Mouse (Mus musculus): Measurements from ENCODE around the gene Nadsyn1. TPM values are rescaled to one million over a fixed set of nuclear protein-coding genes. Genes with fewer than 3 reads are reported as not detected.

The Nadsyn1 gene
- polyA plus RNA-seq, 1 experiment from 2014 or later = 10.3 TPM

DNA sequence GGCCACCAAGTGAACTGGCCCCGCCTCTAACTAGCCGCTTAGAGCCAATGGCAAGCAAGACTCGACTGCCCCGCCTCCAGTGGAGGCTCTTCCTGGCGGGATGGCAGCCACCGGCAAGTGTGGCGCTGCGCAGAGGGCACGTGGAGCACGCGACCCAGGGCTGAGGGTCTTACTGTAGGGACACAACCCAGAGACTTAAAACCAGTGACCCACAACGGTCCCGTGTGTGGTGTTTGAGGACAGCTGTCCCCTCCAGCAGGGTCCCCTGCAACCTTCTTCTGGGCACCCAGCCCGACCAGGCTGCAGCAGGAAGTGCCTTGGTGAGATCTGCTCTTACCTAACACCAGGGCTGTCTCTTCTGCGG lies 65.6 kb downstream of the Nadsyn1 start:
- Histone ChIP-seq H3K27ac (replicated peaks) (peak overlapping the region; percentile 29), H3K4me3 (peak overlapping the region; percentile 55), H3K4me1 (peaks cover 15% of the 10 kb centered on the region), H3K9me3 (replicated peaks) (no peaks in the 10 kb centered on the region), H3K36me3 (no peaks in the 10 kb centered on the region), H3K27me3 (ENCODE audit: low read depth, poor library complexity, severe bottlenecking) (peaks cover 62% of the 10 kb centered on the region)
- 1% methylated on average over 15 of the region's 15 CpGs for WGBS
- peak; percentile 79 for DNase-seq (ENCODE audit: low spot score)

DNA sequence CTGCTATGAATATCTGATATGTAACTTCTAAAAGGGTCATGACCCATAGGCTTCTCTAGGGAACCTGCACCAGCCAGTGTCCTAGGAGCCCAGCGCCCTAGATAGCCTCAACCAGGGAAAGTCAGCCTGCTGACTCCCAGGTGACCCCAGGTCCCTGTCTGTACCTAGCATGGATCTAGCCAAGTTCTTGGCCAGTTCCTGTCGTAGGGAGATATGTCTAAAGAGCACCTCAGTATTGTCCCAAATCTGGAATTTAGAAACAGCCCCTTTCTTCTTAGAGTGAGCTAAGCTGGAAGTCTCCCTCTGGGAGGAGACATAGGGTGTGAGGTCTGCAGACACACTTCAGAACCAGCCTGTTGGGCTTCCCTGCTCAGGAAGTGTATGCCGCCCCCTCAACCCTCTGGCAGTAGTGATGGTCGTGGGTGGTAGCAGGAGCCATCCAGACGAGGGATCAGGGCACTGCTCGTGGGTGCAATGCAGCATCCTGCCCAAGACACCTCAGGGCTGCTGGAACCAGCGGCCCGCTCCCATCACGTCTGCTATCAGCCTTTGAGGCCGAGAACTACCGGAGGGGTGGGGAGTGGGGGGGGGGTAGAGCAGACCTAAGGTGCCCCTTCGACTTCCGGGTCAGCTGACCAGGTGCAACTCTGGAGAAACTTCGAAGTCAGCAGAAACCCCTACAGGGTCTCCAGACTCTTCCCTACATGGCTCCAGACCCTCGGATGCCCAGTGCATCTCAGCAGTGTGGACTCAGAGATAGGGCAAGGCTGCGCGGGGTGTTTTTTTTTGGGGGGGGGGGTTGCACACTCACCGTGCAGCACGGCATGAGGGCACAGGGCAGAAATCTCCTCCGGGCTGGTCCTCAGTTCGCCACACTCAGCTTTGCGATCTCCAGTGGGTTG lies 66.3 kb downstream of the Nadsyn1 start, which contains the start of gene Osbpl5:
Gene Osbpl5, minus strand, starts transcription at position 861 of the 902 bp plus-strand sequence.
- peak within 1 kb of the TSS; percentile 29 for H3K27ac ChIP-seq (replicated peaks)
- H3K9me3 ChIP-seq (replicated peaks) = no peaks in the 10 kb centered on the region
- H3K4me1 ChIP-seq = peaks cover 15% of the 10 kb centered on the region
- peak within 1 kb of the TSS; percentile 55 for H3K4me3 ChIP-seq
- H3K27me3 ChIP-seq (ENCODE audit: low read depth, poor library complexity, severe bottlenecking) = peaks cover 62% of the 10 kb centered on the region
- H3K36me3 ChIP-seq = no peaks in the 10 kb centered on the region
- WGBS = 28% methylated on average over 22 of the region's 22 CpGs
- peak; percentile 25 for DNase-seq (ENCODE audit: low spot score)

DNA sequence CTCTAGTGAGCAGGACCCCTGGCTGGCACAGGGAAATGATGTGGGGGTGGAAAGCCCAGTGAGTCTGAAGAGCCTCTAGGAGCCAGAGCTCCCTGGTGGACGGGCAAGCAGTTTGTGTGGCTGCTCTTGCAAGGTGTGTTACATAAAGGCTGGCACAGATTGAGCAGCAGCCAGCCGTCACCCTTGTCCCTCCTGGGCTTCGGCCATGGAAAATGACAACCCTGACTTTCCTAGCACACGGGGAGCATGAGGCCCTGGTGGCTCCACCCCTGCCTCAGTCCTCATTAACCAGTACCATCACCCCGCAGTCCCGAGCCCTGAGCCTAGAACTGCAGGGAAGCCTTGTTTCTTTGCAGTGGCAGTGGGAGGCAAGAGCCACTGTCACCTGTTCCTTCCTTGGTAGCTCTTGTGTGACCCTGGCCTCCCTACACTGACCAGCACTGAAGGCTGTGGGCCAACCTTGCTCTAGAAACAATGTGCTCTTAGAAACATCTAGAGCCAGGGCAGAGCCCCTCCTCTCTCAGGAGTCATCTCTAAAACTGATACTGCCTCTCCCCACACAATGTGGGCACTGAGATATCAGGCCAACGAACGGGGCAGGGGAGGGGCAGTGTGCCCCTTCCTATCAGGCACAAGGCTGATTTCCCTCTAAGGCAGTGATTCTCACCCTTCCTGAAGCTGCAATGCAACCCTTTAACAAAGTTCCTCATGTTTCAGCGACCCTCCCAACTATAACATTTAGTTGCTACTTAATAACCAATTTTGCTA lies 67.1 kb downstream of the Nadsyn1 start:
- whole genome bisulfite sequencing = 70% methylated on average over 9 of the region's 9 CpGs
- no peak for DNase-seq (ENCODE audit: low spot score)
- H3K27me3 ChIP-seq (ENCODE audit: low read depth, poor library complexity, severe bottlenecking) = peaks cover 64% of the 10 kb centered on the region

DNA sequence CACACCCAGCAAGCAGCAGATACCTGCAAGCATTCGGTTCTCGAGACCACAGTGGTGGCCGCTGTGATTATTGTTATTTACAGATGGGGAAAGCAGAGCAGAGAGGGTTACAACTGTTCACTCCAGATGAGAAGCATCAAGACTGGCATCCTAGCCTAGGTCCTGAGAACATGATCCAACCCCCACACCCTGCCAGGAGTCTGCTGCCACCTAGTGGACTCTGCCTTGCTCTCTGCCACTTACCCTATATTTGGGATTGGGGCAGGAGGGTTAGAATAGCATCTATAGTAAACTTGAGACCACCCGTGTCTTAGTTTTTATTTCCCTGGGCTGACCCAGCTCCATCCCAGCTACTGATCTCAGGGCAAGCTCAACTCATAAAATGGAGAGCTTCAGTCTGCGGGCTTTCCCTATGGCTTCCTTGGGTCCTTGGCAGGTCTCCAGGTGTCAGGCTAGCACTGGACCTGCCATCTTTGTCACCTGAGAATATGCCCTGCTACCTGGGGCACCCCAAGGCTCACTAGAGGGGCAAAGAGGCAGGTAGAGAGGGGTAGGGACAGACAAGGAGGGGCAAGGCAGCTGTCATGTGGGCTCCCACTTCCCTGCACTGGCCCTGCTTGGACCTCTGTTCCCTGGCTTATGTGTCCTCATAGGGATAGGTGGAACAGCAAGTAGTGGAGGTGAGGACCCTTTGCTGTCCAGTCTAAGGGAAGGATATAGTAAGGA lies 68.5 kb downstream of the Nadsyn1 start:
- 46% methylated on average over 5 of the region's 5 CpGs for WGBS
- Histone ChIP-seq H3K4me1 (peaks cover 16% of the 10 kb centered on the region), H3K4me3 (no peak overlapping the region), H3K27me3 (ENCODE audit: low read depth, poor library complexity, severe bottlenecking) (peaks cover 68% of the 10 kb centered on the region), H3K36me3 (no peaks in the 10 kb centered on the region), H3K9me3 (replicated peaks) (no peaks in the 10 kb centered on the region), H3K27ac (replicated peaks) (no peak overlapping the region)
- DNase-seq (ENCODE audit: low spot score) = peak; percentile 60

More for the DNA sequence above, 67.1 kb downstream of the Nadsyn1 start:
- no peak overlapping the region for H3K27ac ChIP-seq (replicated peaks)
- peaks cover 15% of the 10 kb centered on the region for H3K4me1 ChIP-seq
- no peaks in the 10 kb centered on the region for H3K9me3 ChIP-seq (replicated peaks)
- H3K36me3 ChIP-seq = no peaks in the 10 kb centered on the region
- no peak overlapping the region for H3K4me3 ChIP-seq

DNA sequence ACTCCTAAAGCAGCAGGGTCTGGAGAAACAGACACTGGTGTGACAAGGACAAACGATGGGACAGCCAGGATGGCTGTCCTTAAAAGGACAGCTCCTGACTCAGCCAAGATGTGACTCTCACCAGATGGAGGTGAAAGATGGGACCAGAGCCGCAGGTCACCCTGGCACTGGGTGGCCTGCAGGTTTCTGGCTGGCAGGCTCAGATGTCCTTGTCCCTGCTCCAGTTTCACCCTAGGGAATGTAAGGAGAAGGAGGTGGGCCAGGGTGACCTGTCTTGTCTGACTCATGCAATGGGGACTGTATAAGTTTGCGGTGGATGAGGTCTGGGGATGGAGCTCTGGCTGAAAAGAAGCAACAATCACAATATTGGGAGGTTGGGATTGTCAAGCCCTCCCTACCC lies 70.0 kb downstream of the Nadsyn1 start:
- no peak for DNase-seq (ENCODE audit: low spot score)
- Histone ChIP-seq H3K9me3 (replicated peaks) (no peaks in the 10 kb centered on the region), H3K36me3 (no peaks in the 10 kb centered on the region), H3K27ac (replicated peaks) (no peak overlapping the region), H3K27me3 (ENCODE audit: low read depth, poor library complexity, severe bottlenecking) (peaks cover 53% of the 10 kb centered on the region), H3K4me1 (peaks cover 27% of the 10 kb centered on the region), H3K4me3 (no peak overlapping the region)
- 80% methylated on average over 3 of the region's 3 CpGs for WGBS

DNA sequence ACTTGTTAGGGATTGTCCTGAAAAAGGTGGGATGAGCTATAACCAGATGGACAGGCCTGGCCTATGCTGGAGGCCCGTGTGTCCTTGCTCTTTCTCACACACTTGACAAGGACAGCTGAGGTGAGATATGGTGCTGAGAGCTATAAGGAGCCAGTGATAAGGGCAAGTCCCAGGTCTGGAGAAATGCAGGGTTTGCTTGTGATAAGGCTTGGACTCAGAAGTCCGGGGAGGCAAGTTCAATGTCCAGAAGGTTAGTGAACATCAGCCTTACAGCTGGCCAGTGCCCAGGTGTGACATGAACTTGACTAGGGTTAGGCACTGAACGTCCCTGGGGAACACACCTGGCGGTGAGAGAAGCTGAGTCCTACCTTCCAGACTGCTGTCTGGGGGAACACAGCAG lies 70.6 kb downstream of the Nadsyn1 start:
- H3K36me3 ChIP-seq = no peaks in the 10 kb centered on the region
- H3K27me3 ChIP-seq (ENCODE audit: low read depth, poor library complexity, severe bottlenecking) = peaks cover 47% of the 10 kb centered on the region
- DNase-seq (ENCODE audit: low spot score) = no peak
- peaks cover 21% of the 10 kb centered on the region for H3K4me1 ChIP-seq
- no peak overlapping the region for H3K4me3 ChIP-seq
- no peak overlapping the region for H3K27ac ChIP-seq (replicated peaks)
- H3K9me3 ChIP-seq (replicated peaks) = no peaks in the 10 kb centered on the region
- 77% methylated on average over 4 of the region's 4 CpGs for WGBS

DNA sequence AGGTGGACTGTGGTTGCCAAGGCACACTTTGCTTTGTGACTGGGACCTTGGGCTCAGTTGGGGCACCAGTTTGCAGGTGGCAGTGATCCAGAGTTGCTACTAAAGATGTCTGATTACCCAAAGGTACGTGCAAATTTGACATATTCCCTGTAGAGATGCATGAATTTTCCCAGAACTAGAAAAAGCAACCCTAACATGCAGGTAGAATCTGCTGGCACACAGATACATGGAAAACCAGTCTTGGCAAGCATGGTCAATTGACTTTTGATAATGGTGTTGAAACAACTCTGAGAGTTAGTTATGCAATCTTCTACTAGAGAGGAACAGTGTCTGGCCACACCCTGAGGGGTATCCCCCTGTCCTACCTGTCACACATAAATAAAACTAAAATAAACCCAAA lies 71.3 kb downstream of the Nadsyn1 start:
- DNase-seq (ENCODE audit: low spot score) = no peak
- peaks cover 40% of the 10 kb centered on the region for H3K27me3 ChIP-seq (ENCODE audit: low read depth, poor library complexity, severe bottlenecking)

DNA sequence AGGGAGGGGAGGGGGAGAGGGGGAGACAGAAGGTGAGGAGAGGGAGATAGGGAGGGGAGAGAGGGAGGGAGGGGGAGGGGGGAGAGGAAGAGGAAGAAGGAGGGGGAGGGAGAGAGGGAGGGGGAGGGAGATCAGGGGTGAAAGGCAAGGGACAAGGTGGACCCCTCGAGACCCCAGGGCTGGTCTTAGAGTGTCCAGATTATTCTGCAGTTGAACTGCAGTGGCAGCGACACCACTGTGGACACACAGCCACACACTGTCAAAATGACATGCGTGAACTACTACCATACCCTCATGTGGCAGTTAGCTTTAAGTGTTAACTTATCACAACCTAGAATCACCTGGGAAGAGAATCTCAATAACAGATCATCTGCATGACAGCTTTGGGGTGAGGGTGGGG lies 73.6 kb downstream of the Nadsyn1 start:
- Histone ChIP-seq H3K4me1 (peaks cover 13% of the 10 kb centered on the region), H3K4me3 (no peak overlapping the region; the same call in 1 of the 2 replicates), H3K27ac (replicated peaks) (0 out of 2 replicates have a peak overlapping the region, but pooled peaks have one; percentile 75), H3K36me3 (no peaks in the 10 kb centered on the region), H3K27me3 (ENCODE audit: low read depth, poor library complexity, severe bottlenecking) (peaks cover 18% of the 10 kb centered on the region), H3K9me3 (replicated peaks) (no peaks in the 10 kb centered on the region)
- 71% methylated on average over 3 of the region's 3 CpGs for WGBS
- DNase-seq (ENCODE audit: low spot score) = no peak

More for the DNA sequence above, 71.3 kb downstream of the Nadsyn1 start:
- no peaks in the 10 kb centered on the region for H3K9me3 ChIP-seq (replicated peaks)
- H3K4me1 ChIP-seq = peaks cover 15% of the 10 kb centered on the region
- no peak overlapping the region for H3K4me3 ChIP-seq
- H3K27ac ChIP-seq (replicated peaks) = no peak overlapping the region
- no peaks in the 10 kb centered on the region for H3K36me3 ChIP-seq
- WGBS = 86% methylated on average over 1 of the region's 1 CpGs

DNA sequence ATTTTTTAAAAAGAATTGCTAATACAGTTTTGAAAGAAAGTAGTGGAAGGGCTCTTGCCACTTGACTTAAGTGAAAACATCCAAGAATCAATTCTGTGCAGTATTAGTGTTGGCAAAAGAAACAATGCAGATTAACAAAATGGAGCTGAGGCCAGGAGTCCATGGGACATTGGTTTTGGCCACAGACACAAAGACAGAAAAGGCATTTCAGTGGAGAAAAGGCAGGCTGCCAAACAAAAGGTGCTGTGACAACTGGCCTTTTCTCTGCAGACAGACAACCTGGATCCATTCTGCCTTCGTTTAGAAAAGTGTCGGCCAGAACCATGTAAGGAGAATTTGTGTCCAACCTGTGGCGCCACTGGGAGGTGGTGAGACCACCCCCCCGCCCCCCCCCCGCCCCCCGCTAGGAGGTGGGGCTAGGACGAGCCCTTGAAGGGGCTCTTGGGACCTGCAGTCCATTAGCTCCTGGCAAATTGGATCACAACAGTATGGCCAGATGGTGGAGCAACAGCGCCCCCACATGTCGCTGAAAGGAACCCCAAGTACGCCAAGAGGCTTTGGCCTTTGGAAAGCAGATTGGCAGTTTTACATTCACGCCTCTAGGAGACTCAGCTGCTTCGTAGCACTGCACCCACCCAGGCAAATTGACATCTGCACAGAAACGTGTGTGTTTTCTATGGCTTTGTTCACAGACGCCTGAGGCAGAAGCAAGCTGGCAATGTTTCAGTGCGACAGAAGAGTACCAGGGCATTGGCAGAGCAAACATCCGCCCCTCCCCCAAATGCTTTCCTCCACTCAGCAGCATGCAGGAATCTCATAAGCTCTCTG lies 74.4 kb downstream of the Nadsyn1 start:
- Histone ChIP-seq H3K27me3 (ENCODE audit: low read depth, poor library complexity, severe bottlenecking) (peaks cover 16% of the 10 kb centered on the region), H3K27ac (replicated peaks) (peak overlapping the region; percentile 75), H3K36me3 (no peaks in the 10 kb centered on the region), H3K4me3 (peak overlapping the region; percentile 39), H3K9me3 (replicated peaks) (no peaks in the 10 kb centered on the region), H3K4me1 (peaks cover 13% of the 10 kb centered on the region)
- DNase-seq (ENCODE audit: low spot score) = peak; percentile 90
- 5% methylated on average over 16 of the region's 16 CpGs for WGBS
